Mouse (Mus musculus) ES-CJ7 (cell line): ENCODE data around the gene Ttn.
"Not testable (repeated sequence)": the region's sequence is repeated elsewhere in the genome, so short reads cannot be mapped to it uniquely, and the experiment has no call there.

Experiments
- DNase-seq: peaks from one replicate; pipeline ENCODE4 v3.0.0; 2011; ENCODE audit warnings: low read depth, low spot score

Gene Ttn

GRCm38 (mm10) chr2:76982391-76983145 lies at the start of gene Ttn:
Gene Ttn, minus strand, starts transcription at chr2:76982547.
- no peak for DNase-seq

DNA sequence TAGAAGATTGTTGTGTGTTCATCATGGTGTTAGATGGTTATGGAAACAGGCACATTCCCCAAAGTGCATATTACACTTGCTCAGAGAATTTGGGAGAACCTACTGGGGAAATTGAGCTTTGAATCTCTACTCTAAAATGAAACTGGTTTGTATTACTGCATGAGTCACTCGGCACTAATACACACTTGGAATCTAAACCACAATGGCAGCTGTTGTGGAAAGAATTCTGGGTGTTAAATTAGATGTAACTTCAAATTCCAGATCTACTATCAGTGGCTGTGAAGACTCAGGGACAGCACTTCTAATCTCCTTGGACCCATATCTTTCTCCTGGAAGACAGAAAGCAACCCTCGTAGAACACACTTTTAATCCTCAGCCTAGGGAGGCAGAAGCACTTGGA lies 38.3 kb upstream of the Ttn start:
- DNase-seq = no peak

- DNase-seq = no peak
Observed at GRCm38 (mm10) chr2:77017735-77018134, 35.4 kb upstream of the Ttn start.

- DNase-seq = not testable (repeated sequence)
Observed at GRCm38 (mm10) chr2:77013449-77013848, 31.1 kb upstream of the Ttn start.

DNA sequence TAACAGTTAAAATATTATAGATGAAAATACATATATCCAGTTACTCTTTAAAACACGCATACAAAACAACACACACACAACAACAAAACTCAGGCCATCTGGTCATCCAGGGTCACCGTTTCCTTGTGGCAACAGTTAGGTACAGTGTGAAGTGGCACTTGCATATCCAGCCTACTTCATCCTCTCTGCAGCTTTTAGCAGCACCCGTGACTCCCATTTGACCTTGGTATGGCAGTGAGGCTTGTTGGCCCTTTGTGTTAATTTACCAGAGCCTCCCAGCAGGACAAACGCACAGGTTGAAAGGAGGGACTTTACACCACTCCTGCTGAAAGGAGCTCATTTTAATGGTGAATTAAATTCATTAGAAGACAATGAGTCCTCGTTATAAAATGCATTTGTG lies 29.6 kb upstream of the Ttn start:
- peak; percentile 56 for DNase-seq

DNA sequence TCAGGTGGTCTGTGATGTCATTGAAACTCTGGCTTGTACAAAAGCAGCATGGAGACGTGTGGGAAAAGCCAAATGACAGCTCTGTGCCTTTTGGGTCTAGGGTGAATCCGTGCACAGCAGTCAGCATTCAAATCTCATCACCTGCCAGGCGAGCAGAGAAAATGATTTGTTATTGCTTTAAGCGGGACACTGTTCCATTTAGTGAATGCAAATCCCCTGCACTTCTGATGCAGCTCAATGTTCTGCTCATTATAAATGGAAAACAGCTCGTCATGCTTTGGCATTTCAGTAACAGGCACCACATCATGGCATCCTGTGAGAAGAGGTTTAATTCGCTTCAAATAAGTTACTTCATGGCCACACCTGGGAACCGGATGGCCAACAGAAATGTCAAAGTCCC lies 24.7 kb upstream of the Ttn start:
- DNase-seq = no peak

- no peak for DNase-seq
Observed at GRCm38 (mm10) chr2:77003148-77003547, 20.8 kb upstream of the Ttn start.

DNA sequence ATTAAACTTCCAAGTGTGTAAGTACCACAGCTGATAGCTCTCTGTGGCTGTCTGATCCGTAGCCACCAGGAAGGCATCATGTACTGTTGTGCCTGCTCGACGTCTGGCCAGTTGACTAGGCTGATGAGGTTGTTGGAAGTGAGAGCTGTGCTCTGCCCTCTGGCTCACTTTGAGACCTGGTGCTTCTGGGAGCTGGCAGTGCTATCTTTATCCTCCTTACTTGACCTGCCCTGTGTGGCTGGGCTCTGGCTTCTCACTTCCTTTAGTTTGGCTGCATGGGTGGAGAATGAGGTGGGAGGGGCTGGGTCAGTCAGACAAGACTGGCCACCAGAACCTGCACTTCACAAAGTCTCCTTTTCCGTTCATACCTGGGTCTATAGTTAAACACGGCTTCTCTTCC lies 16.0 kb upstream of the Ttn start:
- no peak for DNase-seq

DNA sequence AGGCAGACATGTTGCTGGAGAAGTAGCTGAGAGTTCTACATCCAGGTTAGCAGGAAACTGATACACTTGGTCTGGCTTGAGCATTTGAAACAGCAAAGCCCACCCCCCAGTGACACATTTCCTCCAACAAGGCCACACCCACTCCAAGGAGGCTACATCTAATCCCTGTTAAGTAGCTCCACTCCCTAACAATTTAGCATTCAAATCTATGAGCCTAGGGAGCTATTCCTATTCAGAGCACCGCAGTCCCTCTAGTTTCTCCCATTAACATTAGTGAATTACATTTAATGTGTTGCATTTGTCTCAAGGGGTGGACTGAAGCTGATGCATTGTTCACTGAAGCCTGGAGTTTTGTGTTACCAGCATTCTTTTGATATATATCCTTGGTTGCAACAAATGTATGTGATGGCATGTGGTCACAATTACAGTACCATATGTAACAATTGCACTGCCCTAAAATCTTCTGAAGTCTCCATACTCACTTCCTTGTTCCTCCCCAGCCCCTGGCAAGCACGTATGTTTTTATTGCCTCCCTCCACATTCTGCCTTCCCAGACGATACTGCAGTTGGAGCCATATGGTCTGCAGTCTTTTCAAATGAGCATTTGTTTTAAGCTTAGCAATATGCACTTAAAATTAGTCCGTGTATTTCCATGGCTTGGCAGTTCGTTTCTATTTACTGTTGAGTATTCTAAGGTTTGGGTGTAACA lies 10.3 kb upstream of the Ttn start:
- DNase-seq = no peak

- no peak for DNase-seq
Observed at GRCm38 (mm10) chr2:76987317-76987716, 5.0 kb upstream of the Ttn start.

DNA sequence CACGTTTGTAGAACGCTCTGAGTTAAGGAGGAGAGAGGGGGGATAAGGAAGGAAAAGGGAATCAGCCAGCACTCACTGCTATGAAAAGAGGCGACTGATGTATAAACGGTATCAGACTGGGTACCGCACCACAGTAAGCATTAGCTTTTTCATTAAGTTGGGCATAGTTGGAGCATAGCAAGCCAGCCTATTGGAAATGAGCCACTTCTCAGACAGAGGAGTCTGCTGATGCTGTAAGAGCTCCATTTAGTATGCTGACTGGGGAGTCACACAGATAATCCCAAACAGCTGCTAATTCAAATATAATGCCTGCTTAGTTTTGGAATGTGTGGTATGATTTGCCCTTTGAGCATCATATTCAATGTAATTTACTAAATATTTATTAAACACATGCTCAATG lies 2.0 kb upstream of the Ttn start:
- no peak for DNase-seq

DNA sequence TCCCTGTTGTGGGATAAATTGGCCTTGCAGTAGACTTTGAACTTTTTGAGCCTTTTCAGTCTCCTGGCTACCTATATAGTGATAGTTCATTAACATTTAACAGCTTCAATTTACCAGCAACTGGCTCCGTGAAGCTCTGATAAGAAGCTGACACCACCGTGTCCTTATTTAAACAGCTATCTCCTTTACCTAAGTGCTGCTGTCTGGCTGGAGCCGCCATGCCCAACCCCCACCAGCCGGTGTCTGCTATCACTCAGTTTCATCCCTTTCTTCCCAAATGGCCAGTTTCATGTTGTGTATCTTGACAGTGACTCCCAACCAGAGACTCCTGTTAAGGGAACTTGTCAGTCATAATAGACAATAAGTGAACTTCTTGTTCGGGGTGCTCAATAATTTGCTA lies 1.3 kb upstream of the Ttn start:
- no peak for DNase-seq

GRCm38 (mm10) chr2:76981717-76982116 lies 630 bp downstream of the Ttn start:
- DNase-seq = no peak

GRCm38 (mm10) chr2:76980146-76980545 lies 2.2 kb downstream of the Ttn start:
- DNase-seq = peak; percentile 84

- DNase-seq = no peak
Observed at GRCm38 (mm10) chr2:76977650-76978049, 4.7 kb downstream of the Ttn start.

DNA sequence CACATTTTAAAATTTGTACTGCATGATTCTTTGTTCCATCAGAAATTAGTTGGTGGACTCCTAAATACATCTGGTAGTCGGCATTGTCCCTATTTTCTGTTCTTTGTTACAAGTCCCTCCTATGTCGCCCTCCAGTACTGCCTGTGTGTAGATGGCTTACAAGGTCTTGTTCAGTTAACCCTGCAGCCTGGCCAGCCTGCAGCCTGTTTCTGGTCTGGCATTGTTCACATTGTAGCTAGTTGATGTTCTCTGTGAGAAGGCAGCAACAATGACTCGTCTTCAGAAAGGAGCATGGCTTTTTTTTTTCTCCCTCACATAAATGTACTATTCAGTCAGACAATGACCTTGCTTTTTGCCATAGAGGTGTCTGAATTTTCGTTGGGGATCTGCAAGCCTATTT lies 10.3 kb downstream of the Ttn start:
- DNase-seq = no peak

- no peak for DNase-seq
Observed at GRCm38 (mm10) chr2:76971069-76971468, 11.3 kb downstream of the Ttn start.

DNA sequence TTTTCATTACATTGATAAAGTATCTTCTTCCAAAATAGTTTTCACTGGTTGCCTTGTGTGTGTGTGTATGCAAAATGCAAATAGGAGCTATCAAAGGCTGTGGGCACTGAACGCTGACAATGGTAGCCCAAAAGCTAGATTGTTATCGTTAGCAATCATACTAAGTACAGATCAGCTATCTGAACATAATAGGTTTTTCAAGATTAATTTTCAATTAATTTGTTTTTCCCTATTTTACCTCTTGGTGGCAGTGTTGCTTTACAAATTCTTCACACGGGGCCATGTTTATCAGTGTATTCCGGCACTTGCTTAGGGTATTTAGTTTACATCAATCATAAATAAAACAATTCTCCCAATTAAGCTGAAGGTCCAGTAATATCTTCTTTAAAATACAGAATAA lies 11.7 kb downstream of the Ttn start:
- DNase-seq = no peak

DNA sequence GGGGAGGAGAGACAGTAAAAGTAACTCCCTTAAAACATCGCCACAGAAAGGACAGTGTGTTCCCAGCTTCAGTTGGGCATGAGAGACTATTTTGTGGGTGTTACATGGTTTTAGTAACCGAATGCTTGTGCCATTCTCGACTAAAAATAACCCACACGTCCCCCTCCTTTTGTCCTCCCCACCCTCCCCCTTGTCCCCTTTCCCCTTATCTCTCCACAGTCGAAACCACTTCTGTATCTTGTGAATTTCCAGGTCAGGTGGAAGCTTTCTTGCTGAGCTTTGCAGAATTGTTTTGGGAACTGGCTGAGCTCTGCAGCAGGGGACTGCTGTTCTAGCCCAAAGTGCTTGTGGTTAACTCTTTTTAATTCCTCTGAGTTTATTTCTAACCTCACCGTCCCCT lies 12.1 kb downstream of the Ttn start:
- no peak for DNase-seq

DNA sequence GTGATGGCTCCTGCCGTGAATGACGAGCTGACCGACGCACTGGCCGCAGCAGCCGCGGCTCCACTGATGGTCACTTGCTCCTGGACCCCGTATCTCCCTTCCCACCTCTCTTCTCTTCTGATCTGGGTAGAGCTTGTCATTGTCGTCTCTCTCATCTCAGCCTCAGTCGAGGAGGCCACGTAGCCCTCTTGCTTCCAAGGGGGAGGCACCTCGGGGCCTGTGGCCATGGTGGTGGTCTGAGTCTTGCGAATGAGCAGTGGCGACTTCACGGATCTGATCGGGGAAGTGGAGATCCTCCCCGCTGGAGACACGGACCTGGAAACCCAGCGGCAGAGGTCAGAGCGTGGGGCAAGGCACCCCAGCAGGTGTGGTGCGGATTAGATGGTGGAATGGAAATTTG lies 12.7 kb downstream of the Ttn start:
- DNase-seq = no peak

GRCm38 (mm10) chr2:76968919-76969318 lies 13.4 kb downstream of the Ttn start:
- DNase-seq = peak; percentile 84

GRCm38 (mm10) chr2:76966582-76966981 lies 15.8 kb downstream of the Ttn start:
- no peak for DNase-seq

- DNase-seq = no peak
Observed at GRCm38 (mm10) chr2:76966013-76966412, 16.3 kb downstream of the Ttn start.
